Mouse (Mus musculus) ES-Bruce4 (cell line): ENCODE results near the gene Evi2a.

ENCODE experiments used
- CTCF ChIP-seq: IDR thresholded peaks from one replicate; pipeline ENCODE4 v1.8.1; 2011; ENCODE audit warnings: low read depth, low read length
- EP300 ChIP-seq: IDR thresholded peaks from 2 replicates; pipeline ENCODE4 v1.6.1; 2011; ENCODE audit warnings: low read depth, low read length; ENCODE audit not compliant: insufficient read depth

- TF ChIP-seq CTCF (no peak), EP300 (no peak)
These were observed 6.7 kb downstream of the Evi2a start, which contains the start of gene Evi2b for GRCm38 (mm10) chr11:79523560-79524309.
